Mouse (Mus musculus): ENCODE data around the gene Zfp575.

GRCm38 (mm10) chr7:24572455-24572854, 15.0 kb downstream of the Zfp575 start:
- TF ChIP-seq POLR2A (IDR thresholded peaks at IDR 0.05; ENCODE audit: borderline replicate concordance, extremely low read depth, low read depth, low read length) (no peak), CTCF (IDR thresholded peaks at IDR 0.05; ENCODE audit: insufficient read depth, low read length) (no peak)

Measured in lung, adult 2 months (tissue).